Mouse (Mus musculus): ENCODE data around the gene Khdc1a.
"Not testable (repeated sequence)": the region's sequence is repeated elsewhere in the genome, so short reads cannot be mapped to it uniquely, and the experiment has no call there.

The Khdc1a gene

GRCm38 (mm10) chr1:21349341-21349740 lies at the start of gene Khdc1a:
TSS of gene Khdc1a (plus strand) at chr1:21349641.
- no peak for DNase-seq (ENCODE audit: extremely low spot score, low read depth, low spot score)

- DNase-seq (ENCODE audit: extremely low spot score, low read depth, low spot score): no peak
Measured at GRCm38 (mm10) chr1:21299826-21300225, 49.6 kb upstream of the Khdc1a start.

GRCm38 (mm10) chr1:21301686-21302085 lies 47.8 kb upstream of the Khdc1a start:
- no peak for DNase-seq (ENCODE audit: extremely low spot score, low read depth, low spot score)

GRCm38 (mm10) chr1:21304174-21304573 lies 45.3 kb upstream of the Khdc1a start:
- DNase-seq (ENCODE audit: extremely low spot score, low read depth, low spot score): no peak

- DNase-seq (ENCODE audit: extremely low spot score, low read depth, low spot score): no peak
Measured at GRCm38 (mm10) chr1:21304646-21305045, 44.8 kb upstream of the Khdc1a start.

GRCm38 (mm10) chr1:21305443-21305842 lies 44.0 kb upstream of the Khdc1a start:
- DNase-seq (ENCODE audit: extremely low spot score, low read depth, low spot score): no peak

- DNase-seq (ENCODE audit: extremely low spot score, low read depth, low spot score): no peak
Measured at GRCm38 (mm10) chr1:21314336-21314735, 35.1 kb upstream of the Khdc1a start.

GRCm38 (mm10) chr1:21315756-21316155 lies 33.7 kb upstream of the Khdc1a start:
- DNase-seq (ENCODE audit: extremely low spot score, low read depth, low spot score): no peak

GRCm38 (mm10) chr1:21316305-21316704 lies 33.1 kb upstream of the Khdc1a start:
- no peak for DNase-seq (ENCODE audit: extremely low spot score, low read depth, low spot score)

GRCm38 (mm10) chr1:21318202-21318601 lies 31.2 kb upstream of the Khdc1a start:
- no peak for DNase-seq (ENCODE audit: extremely low spot score, low read depth, low spot score)

GRCm38 (mm10) chr1:21320271-21320670 lies 29.2 kb upstream of the Khdc1a start:
- not testable (repeated sequence) for DNase-seq (ENCODE audit: extremely low spot score, low read depth, low spot score)

GRCm38 (mm10) chr1:21321656-21322055 lies 27.8 kb upstream of the Khdc1a start:
- DNase-seq (ENCODE audit: extremely low spot score, low read depth, low spot score): no peak

GRCm38 (mm10) chr1:21323996-21324574 lies 25.4 kb upstream of the Khdc1a start:
- DNase-seq (ENCODE audit: extremely low spot score, low read depth, low spot score): no peak

- no peak for DNase-seq (ENCODE audit: extremely low spot score, low read depth, low spot score)
Measured at GRCm38 (mm10) chr1:21324633-21325032, 24.8 kb upstream of the Khdc1a start.

GRCm38 (mm10) chr1:21326733-21327132 lies 22.7 kb upstream of the Khdc1a start:
- no peak for DNase-seq (ENCODE audit: extremely low spot score, low read depth, low spot score)

- not testable (repeated sequence) for DNase-seq (ENCODE audit: extremely low spot score, low read depth, low spot score)
Measured at GRCm38 (mm10) chr1:21331161-21331560, 18.3 kb upstream of the Khdc1a start.

- no peak for DNase-seq (ENCODE audit: extremely low spot score, low read depth, low spot score)
Measured at GRCm38 (mm10) chr1:21333222-21333973, 16.0 kb upstream of the Khdc1a start.

- no peak for DNase-seq (ENCODE audit: extremely low spot score, low read depth, low spot score)
Measured at GRCm38 (mm10) chr1:21335836-21336235, 13.6 kb upstream of the Khdc1a start.

- no peak for DNase-seq (ENCODE audit: extremely low spot score, low read depth, low spot score)
Measured at GRCm38 (mm10) chr1:21340745-21341144, 8.7 kb upstream of the Khdc1a start.

- no peak for DNase-seq (ENCODE audit: extremely low spot score, low read depth, low spot score)
Measured at GRCm38 (mm10) chr1:21344253-21344652, 5.2 kb upstream of the Khdc1a start.

GRCm38 (mm10) chr1:21344752-21345151 lies 4.7 kb upstream of the Khdc1a start:
- not testable (repeated sequence) for DNase-seq (ENCODE audit: extremely low spot score, low read depth, low spot score)

GRCm38 (mm10) chr1:21368031-21368430 lies 18.6 kb downstream of the Khdc1a start, which contains the start of gene Khdc1c:
TSS of gene Khdc1c (plus strand) at chr1:21368331.
- not testable (repeated sequence) for DNase-seq (ENCODE audit: extremely low spot score, low read depth, low spot score)
